Mouse (Mus musculus) neutrophil, adult 59 days (primary cell): ENCODE data around the gene Klhl11. TPM values are rescaled to one million over a fixed set of nuclear protein-coding genes. Genes with fewer than 3 reads are reported as not detected.

Experiments
- total RNA-seq, 2 experiments: library from RNA; stranded (reverse); gene quantifications; 1 replicate in 1 of 2; 2 replicates in 1 of 2; pipeline ENCODE4 v1.2.4; 2023

Klhl11 gene
- 10 to 100 TPM; 10.2 to 13.7 TPM for total RNA-seq

DNA sequence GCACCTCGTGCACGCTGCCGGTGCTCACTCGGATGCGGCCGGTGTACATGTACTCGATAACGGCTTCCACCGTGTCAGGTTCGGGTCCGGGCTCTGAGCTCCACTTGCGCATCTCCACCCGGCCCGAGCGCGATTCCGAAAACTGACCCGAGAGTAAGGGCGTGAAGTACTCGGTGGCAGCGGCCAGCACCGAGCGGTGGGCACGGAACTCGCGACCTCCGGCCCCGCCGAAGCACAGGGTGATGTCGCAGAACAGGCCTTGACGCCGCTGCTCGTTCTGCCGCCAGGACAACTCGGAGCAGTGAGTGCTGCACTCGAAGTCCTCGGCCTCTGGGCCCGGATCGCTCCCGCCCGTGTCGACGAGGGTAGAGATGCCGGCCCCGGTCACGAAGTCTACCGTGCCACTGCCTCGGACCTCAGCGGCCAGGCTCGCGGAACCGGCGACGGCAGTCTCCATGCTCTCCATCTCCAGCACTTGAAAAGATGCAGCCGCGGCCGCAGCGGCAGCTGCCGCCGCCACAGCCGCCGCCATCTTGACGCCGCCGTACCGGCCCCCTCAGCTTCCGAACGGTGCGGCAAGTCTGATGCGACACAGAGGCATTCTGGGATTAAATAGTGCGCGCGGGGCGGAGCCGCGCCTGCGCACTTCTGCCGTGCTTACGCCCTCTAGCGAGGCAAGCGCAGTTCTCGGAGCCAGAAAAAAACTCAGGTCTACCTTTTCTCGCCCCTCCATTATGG lies at the start of gene Klhl11:
TSS of gene Klhl11 (minus strand) at position 545 of the 738 bp plus-strand sequence.

DNA sequence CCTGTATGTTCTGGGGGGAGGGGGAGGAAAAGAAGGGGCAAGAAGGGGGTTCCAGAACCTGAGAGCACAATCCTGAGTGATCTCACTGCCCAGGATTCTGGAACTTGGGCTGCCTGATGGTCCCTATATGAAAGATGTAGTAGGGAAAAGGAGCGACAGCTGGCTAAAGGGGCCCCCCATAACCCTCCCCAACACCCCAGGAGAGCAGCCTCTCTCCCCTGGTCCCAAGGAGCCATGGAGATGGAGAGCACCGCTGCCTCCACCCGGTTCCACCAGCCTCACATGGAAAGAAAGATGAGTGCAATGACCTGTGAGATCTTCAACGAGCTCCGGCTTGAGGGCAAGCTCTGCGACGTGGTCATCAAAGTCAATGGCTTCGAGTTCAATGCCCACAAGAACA lies 30.7 kb downstream of the Klhl11 start, which contains the start of the genes Nt5c3b and Klhl10:
TSS of gene Nt5c3b (minus strand) at position 12 of the 400 bp plus-strand sequence.
TSS of gene Klhl10 (plus strand) at position 121 of the 400 bp plus-strand sequence.

DNA sequence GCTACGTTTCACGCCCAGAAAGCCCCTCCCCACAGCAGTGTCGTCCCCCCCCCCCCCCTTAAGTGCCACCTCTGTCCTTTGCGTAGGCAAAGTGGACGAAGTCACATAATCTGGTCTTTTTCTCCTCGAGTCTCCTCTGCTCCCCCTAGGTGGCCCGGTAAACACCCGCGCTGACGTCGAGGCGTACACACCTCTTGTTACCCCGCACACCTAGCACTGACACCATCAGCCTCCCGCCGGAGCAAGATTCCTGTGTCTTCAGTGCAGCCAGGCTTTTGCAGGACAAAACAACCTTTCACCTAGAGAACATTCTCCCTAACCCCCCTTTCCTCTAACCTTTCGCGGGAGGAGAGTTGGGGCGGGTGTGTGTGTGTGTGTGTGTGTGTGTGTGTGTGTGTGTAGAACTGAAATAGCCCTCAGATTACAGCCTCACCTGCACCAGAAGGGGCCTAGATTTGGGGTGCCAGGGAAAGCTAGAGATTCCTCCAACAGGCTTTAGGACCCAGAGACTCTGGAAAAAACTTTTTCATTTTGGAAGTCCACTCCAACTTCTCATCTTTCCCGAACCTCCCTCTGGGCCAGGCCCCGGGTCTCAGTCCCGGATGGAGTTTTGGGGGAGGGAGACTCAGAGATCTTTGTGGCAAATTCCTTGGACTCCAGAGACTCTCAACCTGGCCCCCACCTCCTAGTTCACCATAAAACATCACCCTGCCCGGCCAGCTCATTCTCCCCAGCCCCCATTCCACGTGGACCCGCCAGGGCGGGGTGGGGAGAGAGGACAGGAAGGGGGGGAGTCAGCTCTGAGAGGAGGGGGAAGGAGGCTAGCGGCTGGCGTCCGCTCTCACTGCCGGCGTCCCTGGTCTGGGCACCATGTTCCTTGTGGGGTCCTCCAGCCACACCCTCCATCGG lies 57.4 kb downstream of the Klhl11 start, which contains the start of gene Fkbp10:
TSS of gene Fkbp10 (plus strand) at position 784 of the 909 bp plus-strand sequence.

GRCm38 (mm10) chr11:100414021-100414913 lies 58.3 kb downstream of the Klhl11 start, which contains the start of gene P3h4:
Gene P3h4, minus strand, starts transcription at chr11:100414836.

Other genes with a start within 250 kb of the Klhl11 start
- not detected for gene Krt16, start 223.8 kb downstream of the Klhl11 start, total RNA-seq
- not detected for gene Krt17, start 211.7 kb downstream of the Klhl11 start, total RNA-seq
- gene Krt42, start 202.9 kb downstream of the Klhl11 start, total RNA-seq: not detected
- 1,000 to 10,000 TPM; 1,497 to 1,503 TPM for gene Eif1, start 152.9 kb downstream of the Klhl11 start, total RNA-seq
- 1 to 10 TPM in 1 of 2 experiments, not detected in 1; 1.2 TPM for gene Gast, start 138.3 kb downstream of the Klhl11 start, total RNA-seq
- under 1 TPM in 1 of 2 experiments, not detected in 1; 0.29 TPM for gene Hap1, start 116.6 kb downstream of the Klhl11 start, total RNA-seq
- 10 to 100 TPM; 19.6 to 27.9 TPM for gene Jup, start 75.0 kb downstream of the Klhl11 start, total RNA-seq
- gene P3h4, start 57.9 kb downstream of the Klhl11 start, total RNA-seq: not detected
- gene Fkbp10, start 57.0 kb downstream of the Klhl11 start, total RNA-seq: under 1 TPM in 1 of 2 experiments, not detected in 1; 0.47 TPM
- 1 to 10 TPM; 4.1 to 6.9 TPM for gene Nt5c3b, start 30.9 kb downstream of the Klhl11 start, total RNA-seq
- under 1 TPM in 1 of 2 experiments, not detected in 1; 0.24 TPM for gene Klhl10, start 30.8 kb downstream of the Klhl11 start, total RNA-seq
- gene Acly, start 55.3 kb upstream of the Klhl11 start, total RNA-seq: 100 to 1,000 TPM; 124 to 133 TPM
- not detected for gene Ttc25, start 72.9 kb upstream of the Klhl11 start, total RNA-seq
- gene Cnp, start 102.2 kb upstream of the Klhl11 start, total RNA-seq: 10 to 100 TPM; 14.3 to 16.9 TPM
- gene Nkiras2, start 146.5 kb upstream of the Klhl11 start, total RNA-seq: 10 to 100 TPM; 40.5 to 55.3 TPM
- gene Dnajc7, start 147.4 kb upstream of the Klhl11 start, total RNA-seq: 100 to 1,000 TPM; 119 to 154 TPM
- not detected for gene Zfp385c, start 219.7 kb upstream of the Klhl11 start, total RNA-seq
- 10 to 100 TPM; 22.4 to 25.3 TPM for gene Dhx58, start 231.5 kb upstream of the Klhl11 start, total RNA-seq
- gene Kat2a, start 239.7 kb upstream of the Klhl11 start, total RNA-seq: 10 to 100 TPM; 11.2 to 11.7 TPM
- not detected for gene Hspb9, start 241.1 kb upstream of the Klhl11 start, total RNA-seq